Mouse (Mus musculus): ENCODE measurements around the gene Exoc2. TPM values are rescaled to one million over a fixed set of nuclear protein-coding genes. Genes with fewer than 3 reads are reported as not detected.
A peak's percentile ranks its signal among the peaks of the same experiment; 100 is the strongest.

Exoc2 gene
- polyA plus RNA-seq, 1 experiment from 2014 or later = 17.1 TPM

- DNase-seq (ENCODE audit: low spot score) (no peak), ATAC-seq (no peak)
- Histone ChIP-seq H3K27me3 (replicated peaks; ENCODE audit: insufficient read depth, low read length) (no peaks in the 10 kb centered on the region), H3K36me3 (ENCODE audit: insufficient read depth, low read length) (no peaks in the 10 kb centered on the region), H3K4me3 (ENCODE audit: low read depth, low read length) (no peak overlapping the region), H3K9me3 (ENCODE audit: low read length) (no peaks in the 10 kb centered on the region), H3K4me2 (replicated peaks; ENCODE audit: low read depth, low read length) (no peak overlapping the region), H3K4me1 (ENCODE audit: insufficient read depth, low read depth, low read length) (no peaks in the 10 kb centered on the region), H3K27ac (ENCODE audit: low read length) (no peak overlapping the region), H3K9ac (replicated peaks; ENCODE audit: low read depth) (no peak overlapping the region)
- TF ChIP-seq CTCF (IDR thresholded peaks at IDR 0.05) (no peak), EP300 (IDR thresholded peaks at IDR 0.05) (no peak)
Measured at GRCm38 (mm10) chr13:30913757-30914156, 60.1 kb downstream of the Exoc2 start.

GRCm38 (mm10) chr13:30913028-30913427 lies 60.9 kb downstream of the Exoc2 start:
- Histone ChIP-seq H3K4me1 (ENCODE audit: insufficient read depth, low read depth, low read length) (no peaks in the 10 kb centered on the region), H3K9ac (replicated peaks; ENCODE audit: low read depth) (no peak overlapping the region), H3K4me3 (ENCODE audit: low read depth, low read length) (no peak overlapping the region), H3K27ac (ENCODE audit: low read length) (no peak overlapping the region), H3K27me3 (replicated peaks; ENCODE audit: insufficient read depth, low read length) (no peaks in the 10 kb centered on the region), H3K36me3 (ENCODE audit: insufficient read depth, low read length) (no peaks in the 10 kb centered on the region), H3K9me3 (ENCODE audit: low read length) (no peaks in the 10 kb centered on the region), H3K4me2 (replicated peaks; ENCODE audit: low read depth, low read length) (no peak overlapping the region)
- TF ChIP-seq CTCF (IDR thresholded peaks at IDR 0.05) (no peak), EP300 (IDR thresholded peaks at IDR 0.05) (no peak)
- 30% methylated on average over 4 of the region's 4 CpGs for WGBS
- DNase-seq (ENCODE audit: low spot score) (no peak), ATAC-seq (peak; percentile 30; the same call in 1 of the 2 replicates)

- no peak for DNase-seq (ENCODE audit: low spot score)
- Histone ChIP-seq H3K27me3 (replicated peaks; ENCODE audit: insufficient read depth, low read length) (no peaks in the 10 kb centered on the region), H3K4me2 (replicated peaks; ENCODE audit: low read depth, low read length) (no peak overlapping the region), H3K4me3 (ENCODE audit: low read depth, low read length) (no peak overlapping the region), H3K36me3 (ENCODE audit: insufficient read depth, low read length) (no peaks in the 10 kb centered on the region), H3K9me3 (ENCODE audit: low read length) (no peaks in the 10 kb centered on the region), H3K4me1 (ENCODE audit: insufficient read depth, low read depth, low read length) (no peaks in the 10 kb centered on the region), H3K9ac (replicated peaks; ENCODE audit: low read depth) (no peak overlapping the region), H3K27ac (ENCODE audit: low read length) (no peak overlapping the region)
- no peak for TF ChIP-seq CTCF (IDR thresholded peaks at IDR 0.05)
- TF ChIP-seq EP300 (IDR thresholded peaks at IDR 0.05) = no peak
- WGBS = 58% methylated on average over 5 of the region's 5 CpGs
- ATAC-seq = no peak
Measured at GRCm38 (mm10) chr13:30911931-30912625, 61.8 kb downstream of the Exoc2 start.

GRCm38 (mm10) chr13:30910889-30911288 lies 63.0 kb downstream of the Exoc2 start:
- H3K36me3 ChIP-seq (ENCODE audit: insufficient read depth, low read length) = no peaks in the 10 kb centered on the region
- WGBS = 57% methylated on average over 5 of the region's 5 CpGs
- no peak for DNase-seq (ENCODE audit: low spot score)
- no peaks in the 10 kb centered on the region for H3K4me1 ChIP-seq (ENCODE audit: insufficient read depth, low read depth, low read length)
- H3K27me3 ChIP-seq (replicated peaks; ENCODE audit: insufficient read depth, low read length) = no peaks in the 10 kb centered on the region
- no peak overlapping the region for H3K9ac ChIP-seq (replicated peaks; ENCODE audit: low read depth)
- ATAC-seq = no peak
- no peak overlapping the region for H3K4me2 ChIP-seq (replicated peaks; ENCODE audit: low read depth, low read length)
- H3K4me3 ChIP-seq (ENCODE audit: low read depth, low read length) = no peak overlapping the region
- H3K27ac ChIP-seq (ENCODE audit: low read length) = no peak overlapping the region
- TF ChIP-seq CTCF (IDR thresholded peaks at IDR 0.05) (no peak), EP300 (IDR thresholded peaks at IDR 0.05) (no peak)
- no peaks in the 10 kb centered on the region for H3K9me3 ChIP-seq (ENCODE audit: low read length)

GRCm38 (mm10) chr13:30902286-30902685 lies 71.6 kb downstream of the Exoc2 start:
- no peak for ATAC-seq
- H3K4me1 ChIP-seq (ENCODE audit: insufficient read depth, low read depth, low read length) = no peaks in the 10 kb centered on the region
- no peak overlapping the region for H3K9ac ChIP-seq (replicated peaks; ENCODE audit: low read depth)
- TF ChIP-seq CTCF (IDR thresholded peaks at IDR 0.05) (no peak), EP300 (IDR thresholded peaks at IDR 0.05) (no peak)
- DNase-seq (ENCODE audit: low spot score) = no peak
- 72% methylated on average over 2 of the region's 2 CpGs for WGBS
- no peaks in the 10 kb centered on the region for H3K9me3 ChIP-seq (ENCODE audit: low read length)
- H3K27me3 ChIP-seq (replicated peaks; ENCODE audit: insufficient read depth, low read length) = no peaks in the 10 kb centered on the region
- H3K36me3 ChIP-seq (ENCODE audit: insufficient read depth, low read length) = peaks cover 6% of the 10 kb centered on the region; the same call in 1 of the 2 replicates
- H3K4me3 ChIP-seq (ENCODE audit: low read depth, low read length) = no peak overlapping the region
- no peak overlapping the region for H3K4me2 ChIP-seq (replicated peaks; ENCODE audit: low read depth, low read length)
- no peak overlapping the region for H3K27ac ChIP-seq (ENCODE audit: low read length)

- peaks cover 6% of the 10 kb centered on the region; the same call in 1 of the 2 replicates for H3K36me3 ChIP-seq (ENCODE audit: insufficient read depth, low read length)
- H3K9me3 ChIP-seq (ENCODE audit: low read length) = no peaks in the 10 kb centered on the region
- no peak overlapping the region for H3K9ac ChIP-seq (replicated peaks; ENCODE audit: low read depth)
- no peak overlapping the region for H3K27ac ChIP-seq (ENCODE audit: low read length)
- H3K4me1 ChIP-seq (ENCODE audit: insufficient read depth, low read depth, low read length) = no peaks in the 10 kb centered on the region
- no peak overlapping the region for H3K4me3 ChIP-seq (ENCODE audit: low read depth, low read length)
- ATAC-seq = no peak
- peak; percentile 59 for DNase-seq (ENCODE audit: low spot score)
- no peak overlapping the region for H3K4me2 ChIP-seq (replicated peaks; ENCODE audit: low read depth, low read length)
- TF ChIP-seq EP300 (IDR thresholded peaks at IDR 0.05) (no peak), CTCF (IDR thresholded peaks at IDR 0.05) (peak; percentile 65)
- WGBS = 82% methylated on average over 7 of the region's 7 CpGs
- H3K27me3 ChIP-seq (replicated peaks; ENCODE audit: insufficient read depth, low read length) = no peaks in the 10 kb centered on the region
Measured at GRCm38 (mm10) chr13:30901387-30902041, 72.4 kb downstream of the Exoc2 start.
